Mouse (Mus musculus): Measurements from ENCODE around the gene Scamp4.

- TF ChIP-seq CTCF (conservative IDR thresholded peaks at IDR 0.05; ENCODE audit: insufficient read depth, insufficient read length, low read depth, low read length) (no peak), POLR2A (IDR thresholded peaks at IDR 0.05; ENCODE audit: low read depth, low read length) (no peak)
Measured at GRCm38 (mm10) chr10:80553997-80554396, 48.7 kb upstream of the Scamp4 start.
